Mouse (Mus musculus) adrenal gland, postnatal 14 days (tissue): Measurements from ENCODE around the gene Gmpr2. TPM values are rescaled to one million over a fixed set of nuclear protein-coding genes. Genes with fewer than 3 reads are reported as not detected.

Experiments
- DNase-seq: peaks from one replicate; pipeline ENCODE4 v3.0.0; 2021; ENCODE audit warnings: mixed read lengths
- long read RNA-seq, 2 experiments: library from polyadenylated mRNA; stranded (forward); transcript quantifications; one replicate each; pipeline ENCODE4 v2.0.0; 2021
- total RNA-seq: library from RNA; stranded (reverse); gene quantifications from 2 replicates; pipeline ENCODE4 v1.2.3, GENCODE M21; 2021

Gmpr2 gene
- total RNA-seq, result 24.0 and 25.8 TPM in 2 replicates
- long read RNA-seq, experiment 1, transcript Gmpr2-201 (10 exons, 1,993 nt), result major isoform, 34 of 58 reads
- long read RNA-seq, experiment 1, partial matches to known transcripts, result 14 of 58 reads
- long read RNA-seq, experiment 1, other reads (novel, unspliced or antisense), result 7 of 58 reads
- long read RNA-seq, experiment 2, transcript Gmpr2-201 (10 exons, 1,993 nt), result major isoform, 14 of 28 reads
- long read RNA-seq, experiment 2, partial matches to known transcripts, result 8 of 28 reads
- long read RNA-seq, experiment 2, other reads (novel, unspliced or antisense), result 4 of 28 reads

GRCm38 (mm10) chr14:55671833-55672740, at the start of gene Gmpr2, which contains the start of gene Nedd8:
Gene Gmpr2, plus strand, starts transcription at chr14:55671941.
Gene Nedd8, minus strand, starts transcription at chr14:55672124.
- DNase-seq, result peak; percentile 93

GRCm38 (mm10) chr14:55628077-55628827, 43.5 kb upstream of the Gmpr2 start:
- DNase-seq, result no peak

- peak; percentile 74 for DNase-seq
Measured at GRCm38 (mm10) chr14:55629312-55629711, 42.4 kb upstream of the Gmpr2 start.

- DNase-seq, result peak; percentile 73
Measured at GRCm38 (mm10) chr14:55634874-55635522, 36.7 kb upstream of the Gmpr2 start.

GRCm38 (mm10) chr14:55635523-55636007, 36.2 kb upstream of the Gmpr2 start, which contains the start of gene Ipo4:
Gene Ipo4, minus strand, starts transcription at chr14:55635957.
- DNase-seq, result peak; percentile 94

- DNase-seq, result no peak
Measured at GRCm38 (mm10) chr14:55637795-55638194, 33.9 kb upstream of the Gmpr2 start, which contains the start of gene Gm49378. Gene Gm49378, minus strand, starts transcription at chr14:55637895.

- DNase-seq, result no peak
Measured at GRCm38 (mm10) chr14:55640816-55641215, 30.9 kb upstream of the Gmpr2 start.

- DNase-seq, result no peak
Measured at GRCm38 (mm10) chr14:55641291-55641690, 30.4 kb upstream of the Gmpr2 start.

- DNase-seq, result no peak
Measured at GRCm38 (mm10) chr14:55642679-55643059, 29.1 kb upstream of the Gmpr2 start.

- DNase-seq, result peak; percentile 90
Measured at GRCm38 (mm10) chr14:55643060-55643907, 28.5 kb upstream of the Gmpr2 start, which contains the start of gene Tm9sf1. Gene Tm9sf1, minus strand, starts transcription at chr14:55643806.

GRCm38 (mm10) chr14:55644261-55644888, 27.4 kb upstream of the Gmpr2 start:
- DNase-seq, result peak; percentile 38

- no peak for DNase-seq
Measured at GRCm38 (mm10) chr14:55649884-55650283, 21.9 kb upstream of the Gmpr2 start, which contains the start of gene Tssk4. Gene Tssk4, plus strand, starts transcription at chr14:55650184.

- DNase-seq, result no peak
Measured at GRCm38 (mm10) chr14:55651528-55651927, 20.2 kb upstream of the Gmpr2 start.

- no peak for DNase-seq
Measured at GRCm38 (mm10) chr14:55656935-55657334, 14.8 kb upstream of the Gmpr2 start.

GRCm38 (mm10) chr14:55658011-55658410, 13.7 kb upstream of the Gmpr2 start:
- peak; percentile 81 for DNase-seq

- DNase-seq, result peak; percentile 91
Measured at GRCm38 (mm10) chr14:55659960-55660573, 11.7 kb upstream of the Gmpr2 start, which contains the start of gene Mdp1. Gene Mdp1, minus strand, starts transcription at chr14:55660508.

- DNase-seq, result no peak
Measured at GRCm38 (mm10) chr14:55660636-55661035, 11.1 kb upstream of the Gmpr2 start.

GRCm38 (mm10) chr14:55671486-55671832, 282 bp upstream of the Gmpr2 start:
- no peak for DNase-seq

GRCm38 (mm10) chr14:55672741-55673060, 960 bp downstream of the Gmpr2 start:
- no peak for DNase-seq

- DNase-seq, result no peak
Measured at GRCm38 (mm10) chr14:55677615-55678014, 5.9 kb downstream of the Gmpr2 start.
